Comparison of ENCODE assay signal across 8 mouse cellular contexts in the genomic region with DNA sequence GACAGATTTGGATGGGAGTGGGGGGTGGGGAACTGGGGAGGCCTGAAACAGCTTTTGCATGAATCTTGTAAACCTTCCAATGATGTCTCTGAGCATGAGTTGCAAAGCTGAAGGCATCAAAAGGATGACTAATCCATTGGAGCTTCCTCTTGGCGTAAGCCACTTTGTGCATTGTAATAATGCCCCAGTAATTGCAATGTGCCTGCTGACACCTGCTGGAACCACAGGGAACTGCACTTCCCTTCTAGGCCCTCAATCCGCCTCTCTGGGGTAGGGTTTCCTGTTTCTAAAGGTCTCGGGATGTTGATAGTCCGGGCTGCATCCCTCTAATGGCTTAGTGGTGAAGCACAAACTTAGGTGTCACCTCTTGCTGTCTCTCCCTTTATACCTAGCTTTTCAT. TPM values are rescaled to one million over a fixed set of nuclear protein-coding genes. Genes with fewer than 3 reads are reported as not detected.
DNase-seq lines count a peak whose midpoint lies in the region; ATAC-seq and TF ChIP-seq lines count a peak whose summit lies in the region.
"Had no signal": no experiment of that assay in that cellular context is flagged by ENCODE, and none has a peak within 500 bp of the region (broad histone marks: within the 10 kb centered on the region; RNA-seq: fewer than 3 reads in every experiment).

No protein-coding gene starts in this region.

- no peak overlapping the region for H3K27ac ChIP-seq in liver, embryonic 11.5 days (ENCODE audit: low read depth, low read length)
- H3K27ac ChIP-seq in liver, postnatal 0 days (ENCODE audit: low read depth): no peak overlapping the region
- no peak overlapping the region for H3K27ac ChIP-seq in forebrain, embryonic 16.5 days (ENCODE audit: low read length)
- H3K27ac ChIP-seq: liver, embryonic 13.5 days had no signal

- H3K27me3 ChIP-seq in liver, embryonic 11.5 days (replicated peaks; ENCODE audit: control insufficient read depth, insufficient read depth, low read length): no peaks in the 10 kb centered on the region; the same call in 1 of the 2 replicates
- no peaks in the 10 kb centered on the region for H3K27me3 ChIP-seq in Patski
- no peaks in the 10 kb centered on the region for H3K27me3 ChIP-seq in liver, postnatal 0 days (ENCODE audit: insufficient read depth, low read length)
- H3K27me3 ChIP-seq in forebrain, embryonic 16.5 days (replicated peaks; ENCODE audit: control insufficient read depth, insufficient read depth, low read length): no peaks in the 10 kb centered on the region

- ATAC-seq in liver, embryonic 11.5 days (replicated peaks; ENCODE audit: low FRiP score): no peak
- peak; percentile 27 for ATAC-seq in Patski
- peak; percentile 33; the same call in 1 of the 2 replicates for ATAC-seq in liver, postnatal 0 days
- ATAC-seq in forebrain, embryonic 16.5 days: no peak

- no peaks in the 10 kb centered on the region for H3K4me1 ChIP-seq in liver, embryonic 11.5 days (replicated peaks; ENCODE audit: control insufficient read depth, insufficient read depth, low read length)
- H3K4me1 ChIP-seq in liver, postnatal 0 days (ENCODE audit: insufficient read depth): peaks cover 2% of the 10 kb centered on the region; the same call in 1 of the 2 replicates
- H3K4me1 ChIP-seq in forebrain, embryonic 16.5 days (replicated peaks; ENCODE audit: control insufficient read depth, insufficient read depth, low read length): no peaks in the 10 kb centered on the region
- H3K4me1 ChIP-seq: liver, embryonic 13.5 days had no signal

- H3K36me3 ChIP-seq in liver, embryonic 11.5 days (ENCODE audit: control insufficient read depth, insufficient read depth, low read length): no peaks in the 10 kb centered on the region
- no peaks in the 10 kb centered on the region for H3K36me3 ChIP-seq in liver, postnatal 0 days (replicated peaks; ENCODE audit: insufficient read depth, low read length)
- no peaks in the 10 kb centered on the region for H3K36me3 ChIP-seq in forebrain, embryonic 16.5 days (ENCODE audit: control insufficient read depth, insufficient read depth)
- H3K36me3 ChIP-seq: liver, embryonic 13.5 days had no signal

- DNase-seq in liver (peak; percentile 57), Patski (ENCODE audit: low read depth, low spot score) (no peak)
- DNase-seq in liver, embryonic 11.5 days (ENCODE audit: low spot score): no peak
- peak; percentile 55 for DNase-seq in liver, postnatal 0 days
- peak; percentile 46 for DNase-seq in thymus, postnatal 14 days
- no peak for DNase-seq in right cerebral cortex, postnatal 14 days
- DNase-seq: liver, embryonic 13.5 days had no signal

- peak; percentile 77 for TF ChIP-seq CTCF in Patski (IDR thresholded peaks at IDR 0.05)
- peak; percentile 82 for TF ChIP-seq CTCF in liver, postnatal 0 days (IDR thresholded peaks at IDR 0.05; ENCODE audit: low read depth)

- no peak overlapping the region for H3K9ac ChIP-seq in liver, embryonic 11.5 days (ENCODE audit: low read depth, low read length)
- no peak overlapping the region for H3K9ac ChIP-seq in liver, postnatal 0 days (replicated peaks)
- H3K9ac ChIP-seq in forebrain, embryonic 16.5 days (replicated peaks; ENCODE audit: low read depth, low read length): no peak overlapping the region
- H3K9ac ChIP-seq: liver, embryonic 13.5 days had no signal

- H3K4me3 ChIP-seq in liver, embryonic 11.5 days (ENCODE audit: low read depth, low read length): no peak overlapping the region
- H3K4me3 ChIP-seq in liver, postnatal 0 days (ENCODE audit: low read depth, low read length): no peak overlapping the region
- H3K4me3 ChIP-seq in forebrain, embryonic 16.5 days (replicated peaks; ENCODE audit: low read length): no peak overlapping the region
- H3K4me3 ChIP-seq: liver, embryonic 13.5 days had no signal

- no peak for TF ChIP-seq EP300 in liver, postnatal 0 days (IDR thresholded peaks at IDR 0.05; ENCODE audit: low read depth)

- H3K9me3 ChIP-seq in liver, embryonic 11.5 days (ENCODE audit: control insufficient read depth, low read length): no peaks in the 10 kb centered on the region
- H3K9me3 ChIP-seq in liver, postnatal 0 days (ENCODE audit: low read length): no peaks in the 10 kb centered on the region
- no peaks in the 10 kb centered on the region for H3K9me3 ChIP-seq in forebrain, embryonic 16.5 days (ENCODE audit: control insufficient read depth, low read length)
- H3K9me3 ChIP-seq: liver, embryonic 13.5 days had no signal

- 68% methylated on average over 4 of the region's 4 CpGs for WGBS in liver, embryonic 11.5 days
- 57% methylated on average over 4 of the region's 4 CpGs for WGBS in liver, postnatal 0 days (ENCODE audit: insufficient replicate concordance)
- WGBS in forebrain, embryonic 16.5 days: 90% methylated on average over 4 of the region's 4 CpGs

- POLR2A ChIA-PET in Patski (lab: Charles Lee): no interaction called here

- CTCF ChIA-PET in Patski (lab: Charles Lee): interaction anchor here (0.6 to 1.5 kb wide), 6 partner anchors 9 to 174 kb away, joined by 3 to 11 read pairs (median 3); no protein-coding TSS in a partner anchor

- in situ Hi-C loops in Patski (cut with MboI; ENCODE audit: low pct_unique_long_range_greater_than_20kb): no loop called here

- no peak overlapping the region for H3K4me2 ChIP-seq in liver, embryonic 11.5 days
- H3K4me2 ChIP-seq in liver, postnatal 0 days (ENCODE audit: low read depth, low read length): no peak overlapping the region
- H3K4me2 ChIP-seq in forebrain, embryonic 16.5 days (ENCODE audit: low read length): no peak overlapping the region
- H3K4me2 ChIP-seq: liver, embryonic 13.5 days had no signal

RNA-seq across cellular contexts. Expression of a gene that starts 52.3 kb away (rescaled TPM):
- 109 and 130 TPM in 2 replicates for polyA plus RNA-seq in liver, embryonic 11.5 days (2014; fragmentation: Nextera tagmentation; extraction: Ambion mirVana)
- 30.8 TPM for polyA plus RNA-seq in Patski (2021)
- 19.3 and 22.4 TPM in 2 replicates for polyA plus RNA-seq in liver, postnatal 0 days (2015; fragmentation: Nextera tagmentation; extraction: Ambion mirVana)
- 22.5 and 26.1 TPM in 2 replicates for polyA plus RNA-seq in forebrain, embryonic 16.5 days (2015; fragmentation: Nextera tagmentation; extraction: Ambion mirVana)

Comparison
In these comparisons a context has a peak if more than half of its experiments do, and no peak if none do; other contexts are left out.
1. DNase-seq: peak in liver (single experiment), liver, postnatal 0 days (single experiment) and thymus, postnatal 14 days (single experiment); none in liver, embryonic 11.5 days (single experiment), Patski (single experiment) and right cerebral cortex, postnatal 14 days (single experiment).
2. ATAC-seq: peak in Patski (single experiment) and liver, postnatal 0 days (single experiment); none in liver, embryonic 11.5 days (single experiment) and forebrain, embryonic 16.5 days (single experiment).